Mouse (Mus musculus) embryonic facial prominence, embryonic 10.5 days (tissue): ENCODE measurements at regions not wholly inside any gene's neighbourhood (a gene's known extent, or its start where the extent isn't known, plus 50 kb on each side); places are given as distances from the start of the nearest gene placed in this dataset.

Source experiments
- DNase-seq: peaks from one replicate; pipeline ENCODE4 v3.0.0-alpha.2; 2017; ENCODE audit warnings: low spot score
- H3K27ac ChIP-seq: fragments of 300-500 bp; sonication (generic); replicated peaks from 2 replicates; pipeline ENCODE4 v1.5.1; 2016; ENCODE audit warnings: mild to moderate bottlenecking
- H3K27me3 ChIP-seq: fragments of 300-500 bp; sonication (generic); replicated peaks from 2 replicates; pipeline ENCODE4 v1.6.1; 2016; ENCODE audit warnings: low read depth, mild to moderate bottlenecking; ENCODE audit not compliant: poor library complexity, severe bottlenecking
- H3K36me3 ChIP-seq: fragments of 300-500 bp; sonication (generic); replicated peaks from 2 replicates; pipeline ENCODE4 v1.6.1; 2016; ENCODE audit warnings: mild to moderate bottlenecking, moderate library complexity
- H3K4me1 ChIP-seq: fragments of 300-500 bp; sonication (generic); 2 replicates; pipeline ENCODE4 v1.6.1; 2016
- H3K4me3 ChIP-seq: fragments of 300-500 bp; sonication (generic); 2 replicates; pipeline ENCODE4 v1.5.1; 2016; ENCODE audit warnings: mild to moderate bottlenecking, moderate library complexity
- H3K9me3 ChIP-seq: fragments of 300-500 bp; sonication (generic); 2 replicates; pipeline ENCODE4 v1.6.1; 2016; ENCODE audit warnings: mild to moderate bottlenecking
- WGBS: fragments of 180-500 bp; shearing (Covaris S2); methylation state at CpG from one replicate; pipeline ENCODE4 v1.1.7; 2016; 5-methylcytosine and 5-hydroxymethylcytosine counted together

GRCm38 (mm10) chr4:99601463-99601862 is 54.6 kb upstream of the Foxd3 start:
- H3K36me3 ChIP-seq = no peaks in the 10 kb centered on the region
- no peak overlapping the region for H3K4me3 ChIP-seq
- no peaks in the 10 kb centered on the region for H3K4me1 ChIP-seq
- WGBS = 27% methylated on average over 6 of the region's 6 CpGs
- DNase-seq = no peak
- H3K27me3 ChIP-seq = peaks cover 17% of the 10 kb centered on the region
- H3K9me3 ChIP-seq = no peaks in the 10 kb centered on the region
- H3K27ac ChIP-seq = no peak overlapping the region
